Mouse (Mus musculus): Measurements from ENCODE around the gene Lmbr1. TPM values are rescaled to one million over a fixed set of nuclear protein-coding genes. Genes with fewer than 3 reads are reported as not detected.

The Lmbr1 gene
- polyA plus RNA-seq, 1 experiment, result 0.84 TPM

DNA sequence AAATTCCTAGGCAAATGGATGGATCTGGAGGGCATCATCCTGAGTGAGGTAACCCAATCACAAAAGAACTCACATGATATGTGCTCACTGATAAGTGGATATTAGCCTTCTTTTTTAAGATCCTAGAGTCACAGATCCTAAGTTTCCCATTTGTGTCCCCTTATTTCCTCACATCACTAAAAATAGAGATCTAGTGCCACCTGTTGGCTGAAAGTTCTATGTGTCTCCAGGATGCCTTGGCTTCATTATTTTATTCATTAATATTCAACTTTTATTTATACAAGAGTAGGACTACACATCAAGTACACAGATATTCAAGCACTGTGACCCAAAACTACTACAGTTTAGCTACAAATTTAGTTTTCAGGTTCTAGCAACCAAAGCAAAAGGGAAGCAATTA, 103.4 kb downstream of the Lmbr1 start:
- TF ChIP-seq POLR2A (IDR thresholded peaks at IDR 0.05; ENCODE audit: low read depth, low read length) (no peak), CTCF (IDR thresholded peaks at IDR 0.05; ENCODE audit: extremely low read depth, insufficient read depth, insufficient read length, insufficient replicate concordance) (no peak)
- Histone ChIP-seq H3K4me1 (ENCODE audit: control insufficient read depth, insufficient read depth, insufficient read length) (no peaks in the 10 kb centered on the region), H3K27me3 (ENCODE audit: control insufficient read depth, insufficient read depth, low read length) (no peaks in the 10 kb centered on the region), H3K27ac (ENCODE audit: insufficient read depth, low read length) (no peak overlapping the region), H3K4me3 (ENCODE audit: extremely low read depth, insufficient read depth, insufficient read length) (no peak overlapping the region), H3K36me3 (ENCODE audit: control insufficient read depth, insufficient read depth, low read length) (no peaks in the 10 kb centered on the region)
- no peak for DNase-seq (ENCODE audit: low read depth in 1 of 2, low spot score in 2 of 2)

DNA sequence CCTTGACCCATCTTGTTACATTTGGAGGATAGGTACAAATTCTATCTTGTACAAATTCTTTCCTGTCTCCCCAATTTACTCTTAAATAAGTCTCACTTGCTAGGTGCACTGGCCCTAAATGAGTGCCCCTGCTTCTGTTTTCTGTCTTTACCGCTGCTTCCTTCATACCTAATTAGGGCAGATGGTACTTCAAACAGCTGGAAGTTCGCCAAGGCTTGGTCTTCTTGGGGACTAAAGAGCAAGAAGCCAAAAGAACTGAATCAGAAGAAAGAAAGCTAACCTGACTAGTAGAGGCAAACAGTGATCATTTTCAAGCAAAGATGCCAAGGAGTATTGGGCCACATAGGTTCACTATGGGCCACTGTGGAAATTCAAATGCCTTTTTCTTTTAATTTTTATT, 104.8 kb downstream of the Lmbr1 start:
- no peaks in the 10 kb centered on the region for H3K36me3 ChIP-seq (ENCODE audit: control insufficient read depth, insufficient read depth, low read length)
- no peak for DNase-seq (ENCODE audit: low read depth in 1 of 2, low spot score in 2 of 2)
- TF ChIP-seq POLR2A (IDR thresholded peaks at IDR 0.05; ENCODE audit: low read depth, low read length), result no peak
- no peak for TF ChIP-seq CTCF (IDR thresholded peaks at IDR 0.05; ENCODE audit: extremely low read depth, insufficient read depth, insufficient read length, insufficient replicate concordance)
- no peaks in the 10 kb centered on the region for H3K4me1 ChIP-seq (ENCODE audit: control insufficient read depth, insufficient read depth, insufficient read length)
- WGBS, result 85% methylated on average over 2 of the region's 2 CpGs
- no peaks in the 10 kb centered on the region for H3K27me3 ChIP-seq (ENCODE audit: control insufficient read depth, insufficient read depth, low read length)
- no peak overlapping the region for H3K4me3 ChIP-seq (ENCODE audit: extremely low read depth, insufficient read depth, insufficient read length)
- H3K27ac ChIP-seq (ENCODE audit: insufficient read depth, low read length), result no peak overlapping the region

DNA sequence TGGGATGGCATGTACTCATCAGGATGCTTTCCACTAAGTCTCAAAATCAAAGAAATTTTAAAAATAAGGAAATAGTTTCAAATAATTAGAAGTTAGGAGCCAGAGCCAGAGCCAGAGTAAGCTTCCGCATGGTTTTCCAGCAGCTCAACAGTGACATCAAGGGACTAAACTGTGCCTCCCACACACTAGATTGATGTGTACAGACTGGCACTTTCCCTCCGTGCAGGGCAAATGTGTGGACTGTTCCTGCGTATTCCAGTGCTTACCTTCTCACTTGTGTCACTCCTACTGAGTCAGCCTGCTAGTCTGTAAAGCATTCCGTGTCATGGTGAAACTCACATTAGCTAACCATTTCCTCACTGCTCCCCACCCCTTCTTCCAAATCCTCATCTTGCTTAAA, 107.3 kb downstream of the Lmbr1 start:
- DNase-seq (ENCODE audit: low read depth in 1 of 2, low spot score in 2 of 2), result no peak
- 81% methylated on average over 4 of the region's 4 CpGs for WGBS
- H3K4me1 ChIP-seq (ENCODE audit: control insufficient read depth, insufficient read depth, insufficient read length), result no peaks in the 10 kb centered on the region
- no peak overlapping the region for H3K27ac ChIP-seq (ENCODE audit: insufficient read depth, low read length)
- no peaks in the 10 kb centered on the region for H3K27me3 ChIP-seq (ENCODE audit: control insufficient read depth, insufficient read depth, low read length)
- no peak overlapping the region for H3K4me3 ChIP-seq (ENCODE audit: extremely low read depth, insufficient read depth, insufficient read length)
- no peak for TF ChIP-seq POLR2A (IDR thresholded peaks at IDR 0.05; ENCODE audit: low read depth, low read length)
- no peak for TF ChIP-seq CTCF (IDR thresholded peaks at IDR 0.05; ENCODE audit: extremely low read depth, insufficient read depth, insufficient read length, insufficient replicate concordance)
- H3K36me3 ChIP-seq (ENCODE audit: control insufficient read depth, insufficient read depth, low read length), result no peaks in the 10 kb centered on the region

DNA sequence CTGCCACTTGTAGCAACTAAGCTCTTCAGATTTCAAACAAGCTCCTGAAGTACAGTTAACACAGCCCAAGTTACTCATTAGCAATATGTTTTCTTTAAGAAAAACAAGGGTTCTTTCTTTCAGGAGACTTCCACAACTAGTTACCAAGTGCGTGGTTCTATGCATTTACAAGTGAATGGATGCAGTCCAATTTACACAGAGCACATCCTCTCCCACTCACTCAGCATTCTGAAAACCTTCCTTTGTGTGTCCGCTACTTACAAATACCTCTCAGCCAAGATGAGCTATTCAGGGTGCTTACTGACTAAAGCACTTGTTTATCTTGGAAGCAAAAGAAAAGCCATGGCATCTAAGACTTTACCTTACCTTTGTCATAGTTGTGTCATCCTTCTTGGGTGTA, 124.3 kb downstream of the Lmbr1 start:
- no peaks in the 10 kb centered on the region for H3K27me3 ChIP-seq (ENCODE audit: control insufficient read depth, insufficient read depth, low read length)
- no peak for DNase-seq (ENCODE audit: low read depth in 1 of 2, low spot score in 2 of 2)
- H3K4me3 ChIP-seq (ENCODE audit: extremely low read depth, insufficient read depth, insufficient read length), result no peak overlapping the region
- H3K4me1 ChIP-seq (ENCODE audit: control insufficient read depth, insufficient read depth, insufficient read length), result no peaks in the 10 kb centered on the region
- no peaks in the 10 kb centered on the region for H3K36me3 ChIP-seq (ENCODE audit: control insufficient read depth, insufficient read depth, low read length)
- TF ChIP-seq POLR2A (IDR thresholded peaks at IDR 0.05; ENCODE audit: low read depth, low read length), result no peak
- no peak for TF ChIP-seq CTCF (IDR thresholded peaks at IDR 0.05; ENCODE audit: extremely low read depth, insufficient read depth, insufficient read length, insufficient replicate concordance)
- H3K27ac ChIP-seq (ENCODE audit: insufficient read depth, low read length), result no peak overlapping the region
- whole genome bisulfite sequencing, result 89% methylated on average over 2 of the region's 2 CpGs

DNA sequence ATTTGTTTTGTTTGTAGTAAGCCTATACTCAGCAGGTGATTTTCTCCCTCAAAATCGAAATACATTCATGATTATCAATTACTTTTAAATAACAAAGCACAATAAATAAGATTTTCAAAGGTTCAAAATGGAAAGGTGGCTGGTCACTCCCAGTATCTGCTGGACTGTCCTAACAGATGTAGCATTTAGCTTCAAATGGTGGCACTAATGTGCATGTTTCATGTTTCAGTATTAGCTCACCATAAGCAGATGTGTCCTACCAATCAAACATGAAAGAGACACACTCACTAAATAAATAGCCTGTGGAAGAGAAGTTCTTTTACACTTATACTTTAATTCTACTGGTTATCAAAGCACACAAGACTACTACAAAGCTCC, 126.7 kb downstream of the Lmbr1 start:
- Histone ChIP-seq H3K4me1 (ENCODE audit: control insufficient read depth, insufficient read depth, insufficient read length) (no peaks in the 10 kb centered on the region), H3K36me3 (ENCODE audit: control insufficient read depth, insufficient read depth, low read length) (no peaks in the 10 kb centered on the region), H3K27ac (ENCODE audit: insufficient read depth, low read length) (no peak overlapping the region), H3K27me3 (ENCODE audit: control insufficient read depth, insufficient read depth, low read length) (no peaks in the 10 kb centered on the region), H3K4me3 (ENCODE audit: extremely low read depth, insufficient read depth, insufficient read length) (no peak overlapping the region)
- 75% methylated on average over 1 of the region's 1 CpGs for WGBS
- DNase-seq (ENCODE audit: low read depth in 1 of 2, low spot score in 2 of 2), result no peak
- TF ChIP-seq POLR2A (IDR thresholded peaks at IDR 0.05; ENCODE audit: low read depth, low read length) (no peak), CTCF (IDR thresholded peaks at IDR 0.05; ENCODE audit: extremely low read depth, insufficient read depth, insufficient read length, insufficient replicate concordance) (no peak)

DNA sequence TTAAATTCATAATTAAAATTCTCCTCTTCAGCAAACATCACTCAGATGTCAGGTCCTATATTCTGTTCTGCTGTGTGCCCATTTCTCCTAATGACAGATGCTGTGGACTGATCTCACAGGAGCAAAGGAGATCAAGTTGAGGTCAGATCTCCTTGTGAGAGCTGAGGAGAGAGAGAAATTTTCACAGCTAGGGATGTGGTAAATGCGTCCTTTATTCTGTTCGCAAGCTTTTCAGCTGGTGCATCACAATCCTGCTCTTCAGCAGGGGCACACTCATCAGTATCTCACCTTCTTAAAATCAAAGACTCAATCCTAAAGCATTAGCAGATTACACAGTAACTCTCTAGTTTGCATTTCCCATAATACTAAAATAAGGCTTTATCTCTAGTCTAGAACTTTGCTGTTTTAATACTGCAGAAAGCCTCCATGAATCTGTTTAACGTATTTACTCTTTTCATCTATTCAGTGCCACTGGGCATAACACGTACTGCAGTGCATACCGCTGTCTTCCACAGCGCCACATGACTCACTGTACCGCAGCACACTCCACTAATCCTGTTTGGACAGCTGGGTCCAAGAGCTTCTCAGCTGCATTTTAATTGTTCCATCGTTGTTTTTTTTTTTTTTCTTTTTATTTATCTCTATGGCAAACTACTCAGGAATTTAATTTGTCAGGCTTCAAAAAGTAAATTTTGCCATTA, 127.2 kb downstream of the Lmbr1 start:
- no peak overlapping the region for H3K27ac ChIP-seq (ENCODE audit: insufficient read depth, low read length)
- no peak for DNase-seq (ENCODE audit: low read depth in 1 of 2, low spot score in 2 of 2)
- TF ChIP-seq POLR2A (IDR thresholded peaks at IDR 0.05; ENCODE audit: low read depth, low read length) (no peak), CTCF (IDR thresholded peaks at IDR 0.05; ENCODE audit: extremely low read depth, insufficient read depth, insufficient read length, insufficient replicate concordance) (no peak)
- no peaks in the 10 kb centered on the region for H3K36me3 ChIP-seq (ENCODE audit: control insufficient read depth, insufficient read depth, low read length)
- WGBS, result 87% methylated on average over 8 of the region's 8 CpGs
- no peaks in the 10 kb centered on the region for H3K27me3 ChIP-seq (ENCODE audit: control insufficient read depth, insufficient read depth, low read length)
- no peaks in the 10 kb centered on the region for H3K4me1 ChIP-seq (ENCODE audit: control insufficient read depth, insufficient read depth, insufficient read length)
- H3K4me3 ChIP-seq (ENCODE audit: extremely low read depth, insufficient read depth, insufficient read length), result no peak overlapping the region

DNA sequence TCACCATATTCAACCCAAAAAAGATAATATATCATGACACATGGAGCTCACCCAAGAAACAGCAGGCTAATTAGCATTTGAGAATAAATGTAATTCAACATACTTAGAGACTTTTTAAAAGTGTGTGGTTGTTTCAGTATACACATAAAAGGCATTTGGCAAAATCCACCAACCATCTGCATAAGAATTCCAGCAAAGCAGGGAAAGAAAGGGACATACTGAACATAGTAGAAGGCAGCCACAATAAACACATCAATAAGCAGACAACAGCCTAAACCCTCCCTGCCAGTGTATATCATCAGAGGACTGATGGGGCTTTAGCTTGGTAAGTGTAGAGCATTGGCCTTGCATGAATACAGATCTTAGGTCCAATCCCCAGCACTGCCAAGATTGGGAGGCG, 133.4 kb downstream of the Lmbr1 start:
- Histone ChIP-seq H3K4me3 (ENCODE audit: extremely low read depth, insufficient read depth, insufficient read length) (no peak overlapping the region), H3K4me1 (ENCODE audit: control insufficient read depth, insufficient read depth, insufficient read length) (no peaks in the 10 kb centered on the region), H3K27me3 (ENCODE audit: control insufficient read depth, insufficient read depth, low read length) (no peaks in the 10 kb centered on the region), H3K36me3 (ENCODE audit: control insufficient read depth, insufficient read depth, low read length) (no peaks in the 10 kb centered on the region), H3K27ac (ENCODE audit: insufficient read depth, low read length) (no peak overlapping the region)
- no CpG with 5 or more reads among the region's 1 CpGs for WGBS
- DNase-seq (ENCODE audit: low read depth in 1 of 2, low spot score in 2 of 2), result no peak
- no peak for TF ChIP-seq CTCF (IDR thresholded peaks at IDR 0.05; ENCODE audit: extremely low read depth, insufficient read depth, insufficient read length, insufficient replicate concordance)
- TF ChIP-seq POLR2A (IDR thresholded peaks at IDR 0.05; ENCODE audit: low read depth, low read length), result no peak

Measured in spleen, adult 2 months (tissue).